Mouse (Mus musculus): ENCODE measurements around the gene Nanos3.
A peak's percentile ranks its signal among the peaks of the same experiment; 100 is the strongest.

Nanos3 gene

GRCm38 (mm10) chr8:84185117-84185516, at the start of gene Nanos3:
Gene Nanos3 (minus strand): TSS chr8:84185217.
- no peak for DNase-seq

GRCm38 (mm10) chr8:84233055-84233454, 48.0 kb upstream of the Nanos3 start:
- DNase-seq = no peak

- no peak for DNase-seq
Observed at GRCm38 (mm10) chr8:84230735-84231134, 45.7 kb upstream of the Nanos3 start.

- no peak for DNase-seq
Observed at GRCm38 (mm10) chr8:84223322-84224029, 38.5 kb upstream of the Nanos3 start.

GRCm38 (mm10) chr8:84222566-84223165, 37.6 kb upstream of the Nanos3 start:
- DNase-seq = no peak

- no peak for DNase-seq
Observed at GRCm38 (mm10) chr8:84220105-84220504, 35.1 kb upstream of the Nanos3 start.

GRCm38 (mm10) chr8:84218143-84218542, 33.1 kb upstream of the Nanos3 start:
- DNase-seq = no peak

GRCm38 (mm10) chr8:84217206-84217605, 32.2 kb upstream of the Nanos3 start:
- no peak for DNase-seq

- no peak for DNase-seq
Observed at GRCm38 (mm10) chr8:84213277-84213676, 28.3 kb upstream of the Nanos3 start.

GRCm38 (mm10) chr8:84211881-84212563, 27.0 kb upstream of the Nanos3 start:
- DNase-seq = no peak

GRCm38 (mm10) chr8:84211202-84211601, 26.2 kb upstream of the Nanos3 start:
- DNase-seq = peak in 1 of 2 experiments; percentile 20

- peak; percentile 84 to 87 for DNase-seq
Observed at GRCm38 (mm10) chr8:84210167-84210791, 25.3 kb upstream of the Nanos3 start.

- DNase-seq = peak; percentile 54 to 64
Observed at GRCm38 (mm10) chr8:84208381-84209380, 23.7 kb upstream of the Nanos3 start.

GRCm38 (mm10) chr8:84207811-84208210, 22.8 kb upstream of the Nanos3 start:
- DNase-seq = peak; percentile 61 to 79

GRCm38 (mm10) chr8:84206666-84207065, 21.6 kb upstream of the Nanos3 start:
- DNase-seq = peak in 1 of 2 experiments; percentile 13

GRCm38 (mm10) chr8:84205073-84205472, 20.1 kb upstream of the Nanos3 start:
- no peak for DNase-seq

- peak; percentile 13 to 42 for DNase-seq
Observed at GRCm38 (mm10) chr8:84203975-84204772, 19.2 kb upstream of the Nanos3 start.

- peak; percentile 83 to 89 for DNase-seq
Observed at GRCm38 (mm10) chr8:84202938-84203917, 18.2 kb upstream of the Nanos3 start.

GRCm38 (mm10) chr8:84202466-84202865, 17.4 kb upstream of the Nanos3 start:
- DNase-seq = peak; percentile 17 to 39
